Mouse (Mus musculus) hindbrain, embryonic 15.5 days (tissue): Measurements from ENCODE around the gene Fgfr2. TPM values are rescaled to one million over a fixed set of nuclear protein-coding genes. Genes with fewer than 3 reads are reported as not detected.

Experiments used
- ATAC-seq: fragments of 200-750 bp; cut with Nextera tagmentation; 2 replicates; pipeline ENCODE4 v1.8.0; 2017; ENCODE audit warnings: low read depth, moderate number of reproducible peaks, moderate TSS enrichment; ENCODE audit not compliant: low FRiP score
- H3K27ac ChIP-seq: fragments of 300-500 bp; sonication (generic); replicated peaks from 2 replicates; pipeline ENCODE4 v1.5.1; 2015; ENCODE audit warnings: mild to moderate bottlenecking, inconsistent platforms
- H3K27me3 ChIP-seq: fragments of 300-500 bp; sonication (generic); 2 replicates; pipeline ENCODE4 v1.6.1; 2015; ENCODE audit warnings: control low read depth, inconsistent platforms
- H3K36me3 ChIP-seq: fragments of 300-500 bp; sonication (generic); 2 replicates; pipeline ENCODE4 v1.6.1; 2015; ENCODE audit warnings: control low read depth, inconsistent platforms
- H3K4me1 ChIP-seq: fragments of 300-500 bp; sonication (generic); replicated peaks from 2 replicates; pipeline ENCODE4 v1.6.1; 2015; ENCODE audit warnings: control low read depth, inconsistent platforms
- H3K4me2 ChIP-seq: fragments of 300-500 bp; sonication (generic); 2 replicates; pipeline ENCODE4 v1.6.1; 2015; ENCODE audit warnings: moderate library complexity, mild to moderate bottlenecking, inconsistent platforms
- H3K4me3 ChIP-seq: fragments of 300-500 bp; sonication (generic); 2 replicates; pipeline ENCODE4 v1.5.1; 2015; ENCODE audit warnings: mild to moderate bottlenecking, inconsistent platforms
- H3K9ac ChIP-seq: fragments of 300-500 bp; sonication (generic); 2 replicates; pipeline ENCODE4 v1.6.1; 2015; ENCODE audit warnings: inconsistent platforms
- H3K9me3 ChIP-seq: fragments of 300-500 bp; sonication (generic); 2 replicates; pipeline ENCODE4 v1.6.1; 2016; ENCODE audit warnings: control low read depth, inconsistent platforms
- WGBS: fragments of 180-500 bp; shearing (Covaris S2); methylation state at CpG from one replicate; pipeline ENCODE4 v1.1.7; 2015; 5-methylcytosine and 5-hydroxymethylcytosine counted together
- polyA plus RNA-seq: library from polyadenylated mRNA; unstranded; fragments of >200 nt; fragmentation: Nextera tagmentation; extraction: Ambion mirVana; gene quantifications from 2 replicates; pipeline ENCODE4 v1.2.1, GENCODE M21; 2015

The Fgfr2 gene
- polyA plus RNA-seq, 1 experiment from 2014 or later: 28.5 TPM

- no peak overlapping the region for H3K27ac ChIP-seq
- H3K4me3 ChIP-seq: no peak overlapping the region
- H3K4me1 ChIP-seq: peaks cover 16% of the 10 kb centered on the region
- no peak overlapping the region for H3K9ac ChIP-seq
- H3K36me3 ChIP-seq: no peaks in the 10 kb centered on the region
- no peak overlapping the region for H3K4me2 ChIP-seq
- no peaks in the 10 kb centered on the region for H3K9me3 ChIP-seq
- no peaks in the 10 kb centered on the region for H3K27me3 ChIP-seq
- no peak for ATAC-seq
- WGBS: 8% methylated on average over 8 of the region's 8 CpGs
Measured at GRCm38 (mm10) chr7:132213460-132213859, 909.7 kb downstream of the Fgfr2 start.

- H3K4me3 ChIP-seq: no peak overlapping the region
- ATAC-seq: peak; percentile 79
- WGBS: 73% methylated on average over 6 of the region's 6 CpGs
- H3K27ac ChIP-seq: peak overlapping the region; percentile 8; the same call in 1 of the 2 replicates
- no peaks in the 10 kb centered on the region for H3K9me3 ChIP-seq
- no peaks in the 10 kb centered on the region for H3K36me3 ChIP-seq
- H3K4me2 ChIP-seq: no peak overlapping the region
- peaks cover 16% of the 10 kb centered on the region for H3K4me1 ChIP-seq
- no peak overlapping the region for H3K9ac ChIP-seq
- H3K27me3 ChIP-seq: no peaks in the 10 kb centered on the region
Measured at GRCm38 (mm10) chr7:132211920-132212701, 911.0 kb downstream of the Fgfr2 start.

- H3K4me1 ChIP-seq: peaks cover 16% of the 10 kb centered on the region
- no peak for ATAC-seq
- WGBS: 77% methylated on average over 5 of the region's 5 CpGs
Measured at GRCm38 (mm10) chr7:132210616-132211015, 912.5 kb downstream of the Fgfr2 start.

GRCm38 (mm10) chr7:132208946-132209651 is 914.1 kb downstream of the Fgfr2 start:
- ATAC-seq: no peak
- H3K9me3 ChIP-seq: no peaks in the 10 kb centered on the region
- WGBS: 81% methylated on average over 9 of the region's 9 CpGs
- H3K27me3 ChIP-seq: no peaks in the 10 kb centered on the region
- no peak overlapping the region for H3K4me2 ChIP-seq
- H3K27ac ChIP-seq: no peak overlapping the region
- no peaks in the 10 kb centered on the region for H3K36me3 ChIP-seq
- no peak overlapping the region for H3K4me3 ChIP-seq
- peaks cover 16% of the 10 kb centered on the region for H3K4me1 ChIP-seq
- H3K9ac ChIP-seq: no peak overlapping the region

More at GRCm38 (mm10) chr7:132210616-132211015, 912.5 kb downstream of the Fgfr2 start:
- H3K4me2 ChIP-seq: no peak overlapping the region
- no peak overlapping the region for H3K4me3 ChIP-seq
- H3K9ac ChIP-seq: no peak overlapping the region
- H3K27me3 ChIP-seq: no peaks in the 10 kb centered on the region
- no peaks in the 10 kb centered on the region for H3K36me3 ChIP-seq
- no peak overlapping the region for H3K27ac ChIP-seq
- no peaks in the 10 kb centered on the region for H3K9me3 ChIP-seq

- 66% methylated on average over 1 of the region's 1 CpGs for WGBS
- ATAC-seq: no peak
- no peaks in the 10 kb centered on the region for H3K9me3 ChIP-seq
Measured at GRCm38 (mm10) chr7:132204073-132204612, 919.0 kb downstream of the Fgfr2 start.

GRCm38 (mm10) chr7:132199686-132200085 is 923.5 kb downstream of the Fgfr2 start:
- Histone ChIP-seq H3K27me3 (no peaks in the 10 kb centered on the region), H3K9me3 (no peaks in the 10 kb centered on the region), H3K9ac (no peak overlapping the region), H3K4me2 (no peak overlapping the region), H3K36me3 (no peaks in the 10 kb centered on the region), H3K4me1 (no peaks in the 10 kb centered on the region; the same call in 1 of the 2 replicates), H3K27ac (no peak overlapping the region), H3K4me3 (no peak overlapping the region)
- WGBS: 34% methylated on average over 6 of the region's 6 CpGs
- no peak for ATAC-seq

More at GRCm38 (mm10) chr7:132204073-132204612, 919.0 kb downstream of the Fgfr2 start:
- H3K4me1 ChIP-seq: no peaks in the 10 kb centered on the region; the same call in 1 of the 2 replicates
- no peak overlapping the region for H3K9ac ChIP-seq
- no peak overlapping the region for H3K4me3 ChIP-seq
- H3K27ac ChIP-seq: no peak overlapping the region
- no peak overlapping the region for H3K4me2 ChIP-seq
- no peaks in the 10 kb centered on the region for H3K27me3 ChIP-seq
- H3K36me3 ChIP-seq: no peaks in the 10 kb centered on the region

- Histone ChIP-seq H3K4me2 (no peak overlapping the region), H3K27ac (no peak overlapping the region), H3K4me1 (no peaks in the 10 kb centered on the region; the same call in 1 of the 2 replicates), H3K27me3 (no peaks in the 10 kb centered on the region), H3K9me3 (no peaks in the 10 kb centered on the region), H3K9ac (no peak overlapping the region), H3K4me3 (no peak overlapping the region), H3K36me3 (no peaks in the 10 kb centered on the region)
- ATAC-seq: no peak
- 90% methylated on average over 1 of the region's 1 CpGs for WGBS
Measured at GRCm38 (mm10) chr7:132198806-132199205, 924.3 kb downstream of the Fgfr2 start.

- Histone ChIP-seq H3K27ac (no peak overlapping the region), H3K4me3 (no peak overlapping the region), H3K36me3 (no peaks in the 10 kb centered on the region), H3K4me2 (no peak overlapping the region), H3K27me3 (no peaks in the 10 kb centered on the region), H3K9ac (no peak overlapping the region), H3K4me1 (no peaks in the 10 kb centered on the region; the same call in 1 of the 2 replicates), H3K9me3 (no peaks in the 10 kb centered on the region)
- ATAC-seq: no peak
- 50% methylated on average over 7 of the region's 7 CpGs for WGBS
Measured at GRCm38 (mm10) chr7:132197817-132198475, 925.2 kb downstream of the Fgfr2 start.

- H3K27me3 ChIP-seq: no peaks in the 10 kb centered on the region
- H3K4me2 ChIP-seq: no peak overlapping the region
- H3K4me1 ChIP-seq: no peaks in the 10 kb centered on the region; the same call in 1 of the 2 replicates
- no peak for ATAC-seq
- no peak overlapping the region for H3K27ac ChIP-seq
- H3K9me3 ChIP-seq: no peaks in the 10 kb centered on the region
- H3K9ac ChIP-seq: no peak overlapping the region
- WGBS: 86% methylated on average over 1 of the region's 1 CpGs
- no peak overlapping the region for H3K4me3 ChIP-seq
- no peaks in the 10 kb centered on the region for H3K36me3 ChIP-seq
Measured at GRCm38 (mm10) chr7:132196581-132196980, 926.6 kb downstream of the Fgfr2 start.

GRCm38 (mm10) chr7:132193606-132194005 is 929.5 kb downstream of the Fgfr2 start:
- no peaks in the 10 kb centered on the region for H3K36me3 ChIP-seq
- no peak for ATAC-seq
- no peak overlapping the region for H3K4me2 ChIP-seq
- H3K27me3 ChIP-seq: no peaks in the 10 kb centered on the region
- 76% methylated on average over 2 of the region's 2 CpGs for WGBS
- H3K9me3 ChIP-seq: no peaks in the 10 kb centered on the region
- H3K27ac ChIP-seq: no peak overlapping the region
- H3K9ac ChIP-seq: no peak overlapping the region
- no peaks in the 10 kb centered on the region for H3K4me1 ChIP-seq
- no peak overlapping the region for H3K4me3 ChIP-seq

GRCm38 (mm10) chr7:132187456-132187855 is 935.7 kb downstream of the Fgfr2 start:
- no peak overlapping the region for H3K9ac ChIP-seq
- peaks cover 12% of the 10 kb centered on the region for H3K4me1 ChIP-seq
- H3K4me2 ChIP-seq: no peak overlapping the region
- 59% methylated on average over 3 of the region's 3 CpGs for WGBS
- H3K27me3 ChIP-seq: no peaks in the 10 kb centered on the region
- H3K27ac ChIP-seq: no peak overlapping the region
- H3K36me3 ChIP-seq: no peaks in the 10 kb centered on the region
- ATAC-seq: no peak
- no peaks in the 10 kb centered on the region for H3K9me3 ChIP-seq
- no peak overlapping the region for H3K4me3 ChIP-seq
